Mouse (Mus musculus): ENCODE results near the gene Lrrc34.
A peak's percentile ranks its signal among the peaks of the same experiment; 100 is the strongest.

The Lrrc34 gene

DNA sequence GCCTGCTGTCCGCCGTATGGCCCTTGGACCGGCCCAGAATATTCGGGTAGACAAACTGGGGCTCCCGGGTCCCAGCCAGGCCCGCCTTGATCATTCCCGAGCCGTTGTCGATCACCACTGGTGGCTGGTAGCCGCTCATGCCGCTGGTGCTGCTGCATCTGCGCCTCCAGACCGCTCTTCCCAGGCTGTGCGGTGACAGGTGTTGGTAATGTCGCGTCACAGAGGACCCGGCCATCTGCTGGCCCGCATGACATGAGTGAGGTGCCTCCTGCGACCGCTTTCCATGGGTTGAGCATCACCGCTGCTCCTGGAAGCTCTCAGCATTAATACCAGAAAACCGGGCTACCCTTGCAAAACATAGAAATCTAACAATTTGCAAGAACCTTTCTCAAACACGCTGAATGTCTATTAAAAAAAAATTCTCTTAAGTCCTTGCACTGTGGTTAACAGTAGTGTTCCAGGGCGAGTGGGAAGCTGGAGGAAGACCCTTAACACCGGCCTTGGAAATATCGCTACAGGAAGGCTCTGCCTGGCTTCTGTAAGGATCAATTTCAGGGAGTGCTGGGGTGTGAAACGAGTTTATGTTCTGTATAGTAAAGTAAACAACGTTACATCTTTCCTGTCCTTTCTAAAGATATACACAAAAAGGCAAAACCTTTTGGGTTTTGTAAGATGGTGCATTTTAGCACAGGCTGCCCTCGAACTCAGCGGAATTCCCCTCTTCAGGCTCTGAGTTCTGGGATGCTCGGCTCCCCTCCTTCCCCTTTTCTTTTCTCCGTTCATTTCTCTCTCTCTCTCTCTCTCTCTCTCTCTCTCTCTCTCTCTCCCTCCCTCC lies 47.7 kb downstream of the Lrrc34 start, which contains the start of gene Actrt3:
Gene Actrt3, minus strand, starts transcription at position 229 of the 835 bp plus-strand sequence.
- DNase-seq (ENCODE audit: low spot score), result no peak

DNA sequence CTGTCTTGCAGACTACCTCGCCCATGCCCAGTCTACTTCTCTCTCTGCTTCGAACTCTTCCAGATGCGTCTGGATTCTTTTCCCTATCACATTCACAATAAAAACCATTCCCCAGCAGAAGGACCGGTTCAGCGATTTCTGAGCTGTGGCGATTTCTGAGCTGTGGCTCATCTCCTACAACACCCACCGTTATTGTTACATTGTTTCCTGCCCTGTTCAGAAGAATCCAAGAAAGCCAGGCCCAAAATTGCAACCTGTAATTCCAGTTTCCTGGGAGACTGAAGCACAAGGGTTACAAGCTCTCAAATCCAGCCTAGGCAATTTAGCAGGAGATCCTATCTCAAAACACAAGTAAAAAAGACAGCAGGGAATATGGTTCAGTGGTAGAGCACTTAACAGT lies 50.4 kb downstream of the Lrrc34 start:
- DNase-seq (ENCODE audit: low spot score), result no peak

DNA sequence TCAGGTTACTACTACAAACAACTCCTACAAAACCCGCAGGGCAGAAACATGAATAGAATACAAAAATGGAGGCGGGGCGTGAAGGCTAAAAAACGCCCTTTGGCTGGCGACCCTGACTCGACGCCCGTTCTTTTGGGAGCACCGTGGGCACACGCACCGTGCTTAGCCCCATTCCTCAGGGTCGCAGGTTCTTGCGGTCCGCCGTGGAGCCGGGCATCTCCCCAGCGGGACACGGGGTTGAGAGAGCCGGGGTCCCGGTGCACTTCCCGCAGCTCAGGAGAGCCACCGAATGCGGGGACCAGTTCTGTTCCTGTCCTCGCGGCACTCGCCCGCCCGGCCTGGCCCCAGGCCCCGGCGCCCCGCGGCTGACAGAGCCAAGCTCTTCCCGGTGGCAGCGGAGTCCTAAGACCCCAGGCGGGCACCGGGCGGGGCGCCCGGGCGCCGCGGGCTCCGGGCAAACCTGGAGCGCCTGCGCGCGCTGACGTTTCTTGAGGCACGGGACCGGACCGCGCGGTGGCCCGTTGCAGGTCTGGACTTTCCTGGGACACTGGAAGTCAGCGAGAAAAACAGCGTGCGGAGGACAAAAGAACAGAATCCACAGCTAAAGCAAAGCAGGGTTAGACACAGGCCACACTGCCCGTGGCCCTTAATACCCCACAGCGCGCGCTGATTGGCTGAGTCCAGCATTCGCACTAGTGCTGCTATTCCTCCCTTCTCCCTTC lies 52.4 kb downstream of the Lrrc34 start:
- peak; percentile 61 for DNase-seq (ENCODE audit: low spot score)

GRCm38 (mm10) chr3:30593719-30594485 lies 53.8 kb downstream of the Lrrc34 start:
- no peak for DNase-seq (ENCODE audit: low spot score)

DNA sequence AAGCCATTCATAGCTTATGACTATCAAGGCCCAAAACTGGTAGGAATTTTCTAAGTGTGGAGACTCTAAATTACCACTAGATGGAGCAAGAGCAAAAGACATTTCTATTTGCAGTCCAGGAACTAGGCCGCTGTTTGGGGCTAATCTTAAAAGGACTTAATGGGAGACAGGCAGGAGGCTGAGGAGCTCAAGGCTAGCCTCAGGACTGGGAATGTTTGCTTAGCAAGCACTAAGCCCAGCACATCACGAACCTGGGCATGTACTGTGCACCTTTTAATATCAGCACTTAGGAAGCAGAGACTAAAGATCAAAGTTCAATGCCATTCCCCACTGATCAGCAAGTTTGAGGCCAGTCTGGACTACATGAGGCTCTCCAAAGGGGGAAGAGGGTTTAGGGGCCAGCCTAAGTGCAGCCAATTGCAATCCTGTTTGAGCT lies 55.2 kb downstream of the Lrrc34 start:
- DNase-seq (ENCODE audit: low spot score), result no peak

DNA sequence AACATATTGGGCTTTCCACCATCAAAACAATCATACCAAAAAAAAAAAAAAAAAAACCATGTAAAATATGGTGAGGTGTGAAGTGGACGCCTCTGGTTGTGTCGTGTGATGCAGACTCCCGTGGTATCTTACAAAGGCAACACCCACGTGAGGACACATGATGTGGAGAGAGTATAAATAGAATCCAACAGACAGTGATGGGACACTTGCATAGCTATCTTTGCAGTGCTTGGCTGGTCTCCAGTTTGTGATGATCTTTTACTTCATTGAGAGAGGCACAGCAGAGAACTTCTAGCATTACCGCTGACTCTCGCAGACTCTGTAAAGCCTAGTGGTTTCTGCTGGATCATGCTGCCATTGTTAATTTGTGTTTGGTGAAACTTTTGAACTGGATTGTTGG lies 58.8 kb downstream of the Lrrc34 start:
- DNase-seq (ENCODE audit: low spot score), result no peak

Data from testis, postnatal 10 days (tissue).